1 mouse cellular context compared by ENCODE assay signal in genomic region chr10:22592752-22593151, GRCm38 (mm10). TPM values are rescaled to one million over a fixed set of nuclear protein-coding genes. Genes with fewer than 3 reads are reported as not detected.
"Had no signal": no experiment of that assay in that cellular context is flagged by ENCODE, and none has a peak within 500 bp of the region (broad histone marks: within the 10 kb centered on the region; RNA-seq: fewer than 3 reads in every experiment).

No protein-coding gene starts in this region.

RNA-seq across cellular contexts. Expression of gene Slc2a12, which starts 52.1 kb away (rescaled TPM):
- polyA plus RNA-seq: liver, postnatal 0 days had no signal
